Mouse (Mus musculus): ENCODE data around the gene Gemin7.

DNA sequence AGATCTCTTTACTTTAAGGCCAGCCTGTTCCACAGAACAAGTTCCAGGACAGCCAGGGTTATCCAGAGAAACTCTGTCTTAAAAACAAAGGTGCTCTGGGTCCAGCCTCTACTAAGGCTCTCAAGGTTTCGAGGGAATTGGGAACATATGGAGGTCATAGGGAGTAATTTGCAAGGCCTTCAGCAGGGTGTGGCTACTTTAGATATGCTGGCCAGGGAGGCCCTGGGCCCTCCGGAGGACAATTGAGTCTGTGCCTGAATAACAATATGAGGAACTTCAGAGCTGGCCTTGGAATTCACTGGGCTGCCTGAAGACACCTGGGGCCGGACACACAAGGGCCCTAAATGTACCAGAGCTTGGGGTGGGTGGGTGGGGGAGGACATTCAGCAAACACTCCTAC lies 1.8 kb downstream of the Gemin7 start:
- TF ChIP-seq CTCF (IDR thresholded peaks at IDR 0.05; ENCODE audit: control insufficient read depth, insufficient read depth, insufficient read length), result no peak
- no peak for TF ChIP-seq MYOD1 (IDR thresholded peaks at IDR 0.05; ENCODE audit: control insufficient read depth, insufficient read length, low read depth)
- TF ChIP-seq MAX (IDR thresholded peaks at IDR 0.05), result no peak
- TF ChIP-seq FOSL1 (IDR thresholded peaks at IDR 0.05; ENCODE audit: insufficient read depth, low read length, poor library complexity, severe bottlenecking), result no peak
- TF ChIP-seq USF1 (IDR thresholded peaks at IDR 0.05; ENCODE audit: low read depth), result no peak
- no peak for TF ChIP-seq CEBPB (IDR thresholded peaks at IDR 0.05; ENCODE audit: low read depth)
- no peak for TF ChIP-seq MYOG (IDR thresholded peaks at IDR 0.05; ENCODE audit: control insufficient read depth, extremely low read depth, insufficient read length)

Measured in C2C12 (cell line).